In genomic region chr16:22136198-22136597, GRCm38 (mm10) we compare ENCODE assay signal across 21 mouse cellular contexts. TPM values are rescaled to one million over a fixed set of nuclear protein-coding genes. Genes with fewer than 3 reads are reported as not detected.
"Had no signal": no experiment of that assay in that cellular context is flagged by ENCODE, and none has a peak within 500 bp of the region (broad histone marks: within the 10 kb centered on the region; RNA-seq: fewer than 3 reads in every experiment).

No protein-coding gene starts in this region.

- H3K36me3 ChIP-seq: limb, embryonic 13.5 days; midbrain, embryonic 15.5 days; neural tube, embryonic 13.5 days had no signal

- H3K4me1 ChIP-seq: midbrain, embryonic 15.5 days had no signal

- H3K27me3 ChIP-seq: limb, embryonic 13.5 days; midbrain, embryonic 15.5 days; neural tube, embryonic 13.5 days had no signal

- H3K9ac ChIP-seq: limb, embryonic 13.5 days; liver, embryonic 14.5 days; liver, postnatal 0 days; lung, embryonic 14.5 days; midbrain, embryonic 15.5 days; neural tube, embryonic 13.5 days had no signal

- ATAC-seq: inflammation-experienced regulatory T-cells, adult 6 months; intestine, embryonic 16.5 days; liver, postnatal 0 days; lung, postnatal 0 days; midbrain, embryonic 15.5 days had no signal

- H3K4me3 ChIP-seq: limb, embryonic 10.5 days; limb, embryonic 13.5 days; midbrain, embryonic 15.5 days; myocyte; neural tube, embryonic 13.5 days had no signal

- DNase-seq: kidney, adult 18-20 months; kidney, adult 9 months; kidney, postnatal 14 days; kidney, postnatal 4 days; layer of hippocampus, adult 9-11 months; liver; liver, postnatal 0 days; lung, embryonic 14.5 days; right cerebral cortex, postnatal 25 days; thymus, postnatal 25 days had no signal

- H3K4me2 ChIP-seq: limb, embryonic 13.5 days; lung, embryonic 14.5 days; midbrain, embryonic 15.5 days; neural tube, embryonic 13.5 days had no signal

- H3K27ac ChIP-seq: limb, embryonic 10.5 days; limb, embryonic 13.5 days; liver, embryonic 14.5 days; macrophage; midbrain, embryonic 15.5 days; neural tube, embryonic 13.5 days had no signal

- H3K9me3 ChIP-seq: limb, embryonic 10.5 days; limb, embryonic 13.5 days; midbrain, embryonic 15.5 days; neural tube, embryonic 13.5 days had no signal

RNA-seq across cellular contexts. Expression of gene Igf2bp2, which starts 26.9 kb away (rescaled TPM):
- total RNA-seq: monocyte, adult 5-6 weeks had no signal
